Mouse (Mus musculus) limb, embryonic 15.5 days (tissue): ENCODE measurements at regions not wholly inside any gene's neighbourhood (a gene's known extent, or its start where the extent isn't known, plus 50 kb on each side); places are given as distances from the start of the nearest gene placed in this dataset.

Experiments
- ATAC-seq: fragments of 200-750 bp; cut with Nextera tagmentation; 2 replicates; pipeline ENCODE4 v1.8.0; 2017; ENCODE audit warnings: low read depth, moderate TSS enrichment; ENCODE audit not compliant: insufficient number of reproducible peaks, low FRiP score, low TSS enrichment
- H3K27ac ChIP-seq: fragments of 300-500 bp; sonication (generic); 2 replicates; pipeline ENCODE4 v1.5.1; 2015; ENCODE audit warnings: moderate library complexity, mild to moderate bottlenecking, inconsistent platforms
- H3K27me3 ChIP-seq: fragments of 300-500 bp; sonication (generic); 2 replicates; pipeline ENCODE4 v1.6.1; 2015; ENCODE audit warnings: inconsistent platforms
- H3K36me3 ChIP-seq: fragments of 300-500 bp; sonication (generic); 2 replicates; pipeline ENCODE4 v1.6.1; 2015; ENCODE audit warnings: inconsistent platforms
- H3K4me1 ChIP-seq: fragments of 300-500 bp; sonication (generic); 2 replicates; pipeline ENCODE4 v1.6.1; 2015; ENCODE audit warnings: inconsistent platforms
- H3K4me2 ChIP-seq: fragments of 300-500 bp; sonication (generic); 2 replicates; pipeline ENCODE4 v1.6.1; 2015; ENCODE audit warnings: mild to moderate bottlenecking, inconsistent platforms
- H3K4me3 ChIP-seq: fragments of 300-500 bp; sonication (generic); 2 replicates; pipeline ENCODE4 v1.5.1; 2015; ENCODE audit warnings: mild to moderate bottlenecking, inconsistent platforms
- H3K9ac ChIP-seq: fragments of 300-500 bp; sonication (generic); 2 replicates; pipeline ENCODE4 v1.6.1; 2015; ENCODE audit warnings: inconsistent platforms
- H3K9me3 ChIP-seq: fragments of 300-500 bp; sonication (generic); 2 replicates; pipeline ENCODE4 v1.6.1; 2016; ENCODE audit warnings: inconsistent platforms
- WGBS: fragments of 180-500 bp; shearing (Covaris S2); methylation state at CpG from one replicate; pipeline ENCODE4 v1.1.7; 2015; 5-methylcytosine and 5-hydroxymethylcytosine counted together

- Histone ChIP-seq H3K4me3 (no peak overlapping the region), H3K27me3 (no peaks in the 10 kb centered on the region), H3K27ac (no peak overlapping the region), H3K9me3 (no peaks in the 10 kb centered on the region), H3K36me3 (no peaks in the 10 kb centered on the region), H3K9ac (no peak overlapping the region), H3K4me1 (no peaks in the 10 kb centered on the region), H3K4me2 (no peak overlapping the region)
- ATAC-seq = no peak
- 57% methylated on average over 2 of the region's 2 CpGs for WGBS
Observed at GRCm38 (mm10) chr11:37772481-37773089, 536.8 kb upstream of the Tenm2 start.

GRCm38 (mm10) chr11:37770881-37771280 is 535.1 kb upstream of the Tenm2 start:
- no peaks in the 10 kb centered on the region for H3K4me1 ChIP-seq
- H3K27me3 ChIP-seq = no peaks in the 10 kb centered on the region
- no peak overlapping the region for H3K4me3 ChIP-seq
- ATAC-seq = no peak
- H3K4me2 ChIP-seq = no peak overlapping the region
- WGBS = 71% methylated on average over 3 of the region's 3 CpGs
- H3K27ac ChIP-seq = no peak overlapping the region
- H3K9me3 ChIP-seq = no peaks in the 10 kb centered on the region
- no peaks in the 10 kb centered on the region for H3K36me3 ChIP-seq
- H3K9ac ChIP-seq = no peak overlapping the region

- no peak for ATAC-seq
- WGBS = 44% methylated on average over 3 of the region's 3 CpGs
Observed at GRCm38 (mm10) chr11:37768121-37768520, 532.4 kb upstream of the Tenm2 start.

GRCm38 (mm10) chr11:37735992-37736391 is 500.2 kb upstream of the Tenm2 start:
- H3K9me3 ChIP-seq = no peaks in the 10 kb centered on the region
- H3K9ac ChIP-seq = no peak overlapping the region
- H3K27ac ChIP-seq = no peak overlapping the region
- no peak overlapping the region for H3K4me3 ChIP-seq
- H3K27me3 ChIP-seq = no peaks in the 10 kb centered on the region
- no peak for ATAC-seq
- H3K4me1 ChIP-seq = no peaks in the 10 kb centered on the region
- H3K4me2 ChIP-seq = no peak overlapping the region
- no peaks in the 10 kb centered on the region for H3K36me3 ChIP-seq

More at GRCm38 (mm10) chr11:37768121-37768520, 532.4 kb upstream of the Tenm2 start:
- Histone ChIP-seq H3K27ac (no peak overlapping the region), H3K4me3 (no peak overlapping the region), H3K4me1 (no peaks in the 10 kb centered on the region), H3K27me3 (no peaks in the 10 kb centered on the region), H3K4me2 (no peak overlapping the region), H3K9me3 (no peaks in the 10 kb centered on the region), H3K36me3 (no peaks in the 10 kb centered on the region), H3K9ac (no peak overlapping the region)

- ATAC-seq = no peak
- 79% methylated on average over 2 of the region's 2 CpGs for WGBS
- no peak overlapping the region for H3K27ac ChIP-seq
- H3K36me3 ChIP-seq = no peaks in the 10 kb centered on the region
- no peak overlapping the region for H3K4me3 ChIP-seq
- H3K4me2 ChIP-seq = no peak overlapping the region
- H3K27me3 ChIP-seq = no peaks in the 10 kb centered on the region
- H3K4me1 ChIP-seq = no peaks in the 10 kb centered on the region
- no peaks in the 10 kb centered on the region for H3K9me3 ChIP-seq
- no peak overlapping the region for H3K9ac ChIP-seq
Observed at GRCm38 (mm10) chr11:37735501-37735900, 499.7 kb upstream of the Tenm2 start.

GRCm38 (mm10) chr11:37696981-37697380 is 461.2 kb upstream of the Tenm2 start:
- no peak overlapping the region for H3K27ac ChIP-seq
- H3K9ac ChIP-seq = no peak overlapping the region
- no peaks in the 10 kb centered on the region for H3K4me1 ChIP-seq
- no peaks in the 10 kb centered on the region for H3K27me3 ChIP-seq
- H3K9me3 ChIP-seq = no peaks in the 10 kb centered on the region
- no peaks in the 10 kb centered on the region for H3K36me3 ChIP-seq
- no peak overlapping the region for H3K4me2 ChIP-seq
- H3K4me3 ChIP-seq = no peak overlapping the region
- ATAC-seq = no peak
- 69% methylated on average over 2 of the region's 2 CpGs for WGBS

- no peaks in the 10 kb centered on the region for H3K4me1 ChIP-seq
- H3K4me2 ChIP-seq = no peak overlapping the region
- no peaks in the 10 kb centered on the region for H3K36me3 ChIP-seq
- ATAC-seq = no peak
- H3K27ac ChIP-seq = no peak overlapping the region
- no peak overlapping the region for H3K9ac ChIP-seq
- H3K27me3 ChIP-seq = no peaks in the 10 kb centered on the region
- 38% methylated on average over 1 of the region's 1 CpGs for WGBS
- no peaks in the 10 kb centered on the region for H3K9me3 ChIP-seq
- H3K4me3 ChIP-seq = no peak overlapping the region
Observed at GRCm38 (mm10) chr11:37678484-37679193, 442.9 kb upstream of the Tenm2 start.

- no peak for ATAC-seq
- Histone ChIP-seq H3K27me3 (no peaks in the 10 kb centered on the region), H3K9me3 (no peaks in the 10 kb centered on the region), H3K4me2 (no peak overlapping the region), H3K36me3 (no peaks in the 10 kb centered on the region), H3K4me3 (no peak overlapping the region), H3K27ac (peak overlapping the region; percentile 50; the same call in 1 of the 2 replicates), H3K4me1 (no peaks in the 10 kb centered on the region), H3K9ac (no peak overlapping the region)
- WGBS = 33% methylated on average over 3 of the region's 3 CpGs
Observed at GRCm38 (mm10) chr11:37671320-37671719, 435.6 kb upstream of the Tenm2 start.

GRCm38 (mm10) chr11:37666925-37667324 is 431.2 kb upstream of the Tenm2 start:
- 65% methylated on average over 1 of the region's 1 CpGs for WGBS

GRCm38 (mm10) chr11:37650095-37650494 is 414.3 kb upstream of the Tenm2 start:
- Histone ChIP-seq H3K9ac (no peak overlapping the region), H3K36me3 (no peaks in the 10 kb centered on the region), H3K27me3 (no peaks in the 10 kb centered on the region), H3K27ac (no peak overlapping the region), H3K9me3 (no peaks in the 10 kb centered on the region), H3K4me3 (no peak overlapping the region), H3K4me2 (no peak overlapping the region), H3K4me1 (no peaks in the 10 kb centered on the region)
- ATAC-seq = no peak
- 88% methylated on average over 11 of the region's 11 CpGs for WGBS

More at GRCm38 (mm10) chr11:37666925-37667324, 431.2 kb upstream of the Tenm2 start:
- H3K36me3 ChIP-seq = no peaks in the 10 kb centered on the region
- H3K9me3 ChIP-seq = no peaks in the 10 kb centered on the region
- H3K9ac ChIP-seq = no peak overlapping the region
- no peak overlapping the region for H3K4me3 ChIP-seq
- no peaks in the 10 kb centered on the region for H3K27me3 ChIP-seq
- H3K4me1 ChIP-seq = no peaks in the 10 kb centered on the region
- ATAC-seq = no peak
- no peak overlapping the region for H3K4me2 ChIP-seq
- no peak overlapping the region for H3K27ac ChIP-seq

- Histone ChIP-seq H3K4me2 (no peak overlapping the region), H3K4me1 (no peaks in the 10 kb centered on the region), H3K9ac (no peak overlapping the region), H3K4me3 (no peak overlapping the region), H3K9me3 (no peaks in the 10 kb centered on the region), H3K27me3 (no peaks in the 10 kb centered on the region), H3K27ac (no peak overlapping the region), H3K36me3 (no peaks in the 10 kb centered on the region)
- ATAC-seq = no peak
- WGBS = 61% methylated on average over 2 of the region's 2 CpGs
Observed at GRCm38 (mm10) chr11:37623290-37623689, 387.5 kb upstream of the Tenm2 start.

GRCm38 (mm10) chr11:37600533-37600932 is 364.8 kb upstream of the Tenm2 start:
- Histone ChIP-seq H3K27ac (no peak overlapping the region), H3K27me3 (no peaks in the 10 kb centered on the region), H3K9me3 (no peaks in the 10 kb centered on the region), H3K4me3 (no peak overlapping the region), H3K36me3 (no peaks in the 10 kb centered on the region), H3K9ac (no peak overlapping the region), H3K4me2 (no peak overlapping the region), H3K4me1 (no peaks in the 10 kb centered on the region)
- WGBS = 53% methylated on average over 1 of the region's 1 CpGs
- ATAC-seq = no peak
